Mouse (Mus musculus): ENCODE results near the gene Gpr65. TPM values are rescaled to one million over a fixed set of nuclear protein-coding genes. Genes with fewer than 3 reads are reported as not detected.
"Not testable (repeated sequence)": the region's sequence is repeated elsewhere in the genome, so short reads cannot be mapped to it uniquely, and the experiment has no call there.

The Gpr65 gene
- polyA plus RNA-seq (2012; rRNA removed): 0.72 and 1.3 TPM in 2 replicates

- peak within 1 kb of the TSS; percentile 41; the same call in 1 of the 2 replicates for H3K4me3 ChIP-seq (ENCODE audit: insufficient read depth, low read depth, low read length)
- H3K4me1 ChIP-seq (ENCODE audit: control insufficient read depth, insufficient read depth, low read length): no peaks in the 10 kb centered on the region
- no peak for TF ChIP-seq POLR2A (IDR thresholded peaks at IDR 0.05; ENCODE audit: low read depth, low read length)
- no peak for TF ChIP-seq CTCF (conservative IDR thresholded peaks at IDR 0.05; ENCODE audit: insufficient read depth, insufficient read length, low read depth, low read length)
- no peaks in the 10 kb centered on the region for H3K27me3 ChIP-seq (replicated peaks; ENCODE audit: control insufficient read depth, insufficient read depth, low read length)
- no peaks in the 10 kb centered on the region for H3K36me3 ChIP-seq (ENCODE audit: control insufficient read depth, insufficient read depth, low read length)
- H3K27ac ChIP-seq (ENCODE audit: insufficient read depth, low read depth, low read length): no peak within 1 kb of the TSS
- WGBS: 87% methylated on average over 13 of the region's 13 CpGs
- DNase-seq: no peak
Measured at GRCm38 (mm10) chr12:98268441-98269369, at the start of gene Gpr65. Gene Gpr65 (plus strand): TSS chr12:98268635.

- peaks cover 3% of the 10 kb centered on the region for H3K36me3 ChIP-seq (ENCODE audit: control insufficient read depth, insufficient read depth, low read length)
- no peak overlapping the region for H3K27ac ChIP-seq (ENCODE audit: insufficient read depth, low read depth, low read length)
- TF ChIP-seq POLR2A (IDR thresholded peaks at IDR 0.05; ENCODE audit: low read depth, low read length) (no peak), CTCF (conservative IDR thresholded peaks at IDR 0.05; ENCODE audit: insufficient read depth, insufficient read length, low read depth, low read length) (no peak)
- 84% methylated on average over 5 of the region's 5 CpGs for WGBS
- no peaks in the 10 kb centered on the region for H3K27me3 ChIP-seq (replicated peaks; ENCODE audit: control insufficient read depth, insufficient read depth, low read length)
- no peaks in the 10 kb centered on the region for H3K4me1 ChIP-seq (ENCODE audit: control insufficient read depth, insufficient read depth, low read length)
- no peak overlapping the region for H3K4me3 ChIP-seq (ENCODE audit: insufficient read depth, low read depth, low read length)
- no peak for DNase-seq
Measured at GRCm38 (mm10) chr12:98223286-98223685, 45.1 kb upstream of the Gpr65 start.

- Histone ChIP-seq H3K4me3 (ENCODE audit: insufficient read depth, low read depth, low read length) (no peak overlapping the region), H3K36me3 (ENCODE audit: control insufficient read depth, insufficient read depth, low read length) (peaks cover 3% of the 10 kb centered on the region), H3K4me1 (ENCODE audit: control insufficient read depth, insufficient read depth, low read length) (no peaks in the 10 kb centered on the region), H3K27ac (ENCODE audit: insufficient read depth, low read depth, low read length) (no peak overlapping the region), H3K27me3 (replicated peaks; ENCODE audit: control insufficient read depth, insufficient read depth, low read length) (no peaks in the 10 kb centered on the region)
- TF ChIP-seq CTCF (conservative IDR thresholded peaks at IDR 0.05; ENCODE audit: insufficient read depth, insufficient read length, low read depth, low read length): no peak
- no peak for TF ChIP-seq POLR2A (IDR thresholded peaks at IDR 0.05; ENCODE audit: low read depth, low read length)
- DNase-seq: no peak
- 90% methylated on average over 2 of the region's 2 CpGs for WGBS
Measured at GRCm38 (mm10) chr12:98227037-98227436, 41.4 kb upstream of the Gpr65 start.

- DNase-seq; H3K27ac ChIP-seq (ENCODE audit: insufficient read depth, low read depth, low read length); H3K4me3 ChIP-seq (ENCODE audit: insufficient read depth, low read depth, low read length); H3K36me3 ChIP-seq (ENCODE audit: control insufficient read depth, insufficient read depth, low read length); H3K4me1 ChIP-seq (ENCODE audit: control insufficient read depth, insufficient read depth, low read length); H3K27me3 ChIP-seq (replicated peaks; ENCODE audit: control insufficient read depth, insufficient read depth, low read length): not testable (repeated sequence)
- WGBS: 77% methylated on average over 6 of the region's 6 CpGs
Measured at GRCm38 (mm10) chr12:98238478-98238877, 30.0 kb upstream of the Gpr65 start.

- Histone ChIP-seq H3K4me1 (ENCODE audit: control insufficient read depth, insufficient read depth, low read length) (no peaks in the 10 kb centered on the region), H3K27me3 (replicated peaks; ENCODE audit: control insufficient read depth, insufficient read depth, low read length) (no peaks in the 10 kb centered on the region), H3K4me3 (ENCODE audit: insufficient read depth, low read depth, low read length) (no peak overlapping the region), H3K27ac (ENCODE audit: insufficient read depth, low read depth, low read length) (no peak overlapping the region), H3K36me3 (ENCODE audit: control insufficient read depth, insufficient read depth, low read length) (peaks cover 2% of the 10 kb centered on the region)
- TF ChIP-seq POLR2A (IDR thresholded peaks at IDR 0.05; ENCODE audit: low read depth, low read length) (no peak), CTCF (conservative IDR thresholded peaks at IDR 0.05; ENCODE audit: insufficient read depth, insufficient read length, low read depth, low read length) (no peak)
- WGBS: 70% methylated on average over 4 of the region's 4 CpGs
- no peak for DNase-seq
Measured at GRCm38 (mm10) chr12:98244161-98244560, 24.3 kb upstream of the Gpr65 start.

GRCm38 (mm10) chr12:98244865-98245264 is 23.6 kb upstream of the Gpr65 start:
- no peak overlapping the region for H3K27ac ChIP-seq (ENCODE audit: insufficient read depth, low read depth, low read length)
- H3K36me3 ChIP-seq (ENCODE audit: control insufficient read depth, insufficient read depth, low read length): peaks cover 2% of the 10 kb centered on the region
- no peak overlapping the region for H3K4me3 ChIP-seq (ENCODE audit: insufficient read depth, low read depth, low read length)
- no peak for DNase-seq
- H3K4me1 ChIP-seq (ENCODE audit: control insufficient read depth, insufficient read depth, low read length): no peaks in the 10 kb centered on the region
- H3K27me3 ChIP-seq (replicated peaks; ENCODE audit: control insufficient read depth, insufficient read depth, low read length): no peaks in the 10 kb centered on the region
- TF ChIP-seq POLR2A (IDR thresholded peaks at IDR 0.05; ENCODE audit: low read depth, low read length) (no peak), CTCF (conservative IDR thresholded peaks at IDR 0.05; ENCODE audit: insufficient read depth, insufficient read length, low read depth, low read length) (no peak)
- WGBS: 91% methylated on average over 5 of the region's 5 CpGs

- H3K4me1 ChIP-seq (ENCODE audit: control insufficient read depth, insufficient read depth, low read length): no peaks in the 10 kb centered on the region
- no peak overlapping the region for H3K27ac ChIP-seq (ENCODE audit: insufficient read depth, low read depth, low read length)
- H3K36me3 ChIP-seq (ENCODE audit: control insufficient read depth, insufficient read depth, low read length): peaks cover 3% of the 10 kb centered on the region
- TF ChIP-seq POLR2A (IDR thresholded peaks at IDR 0.05; ENCODE audit: low read depth, low read length): no peak
- TF ChIP-seq CTCF (conservative IDR thresholded peaks at IDR 0.05; ENCODE audit: insufficient read depth, insufficient read length, low read depth, low read length): no peak
- 65% methylated on average over 4 of the region's 4 CpGs for WGBS
- DNase-seq: no peak
- no peaks in the 10 kb centered on the region for H3K27me3 ChIP-seq (replicated peaks; ENCODE audit: control insufficient read depth, insufficient read depth, low read length)
- no peak overlapping the region for H3K4me3 ChIP-seq (ENCODE audit: insufficient read depth, low read depth, low read length)
Measured at GRCm38 (mm10) chr12:98246835-98247234, 21.6 kb upstream of the Gpr65 start.
